Mouse (Mus musculus): ENCODE data around the gene Mpo.

GRCm38 (mm10) chr11:87780130-87780529 lies 13.3 kb upstream of the Mpo start:
- no peak for TF ChIP-seq CTCF (IDR thresholded peaks at IDR 0.05; ENCODE audit: borderline replicate concordance, extremely low read depth, insufficient read depth, insufficient read length)
- TF ChIP-seq POLR2A (IDR thresholded peaks at IDR 0.05; ENCODE audit: borderline replicate concordance, extremely low read depth, insufficient read depth, insufficient read length, poor library complexity, severe bottlenecking), result no peak
